Mouse (Mus musculus) ovary, postnatal 36 days (tissue): ENCODE measurements around the gene Gm21883.
"Not testable (repeated sequence)": the region's sequence is repeated elsewhere in the genome, so short reads cannot be mapped to it uniquely, and the experiment has no call there.

Experiments used
- DNase-seq: peaks from one replicate; pipeline ENCODE4 v3.0.0; 2022; ENCODE audit warnings: low spot score, mixed read lengths

Gm21883 gene

DNA sequence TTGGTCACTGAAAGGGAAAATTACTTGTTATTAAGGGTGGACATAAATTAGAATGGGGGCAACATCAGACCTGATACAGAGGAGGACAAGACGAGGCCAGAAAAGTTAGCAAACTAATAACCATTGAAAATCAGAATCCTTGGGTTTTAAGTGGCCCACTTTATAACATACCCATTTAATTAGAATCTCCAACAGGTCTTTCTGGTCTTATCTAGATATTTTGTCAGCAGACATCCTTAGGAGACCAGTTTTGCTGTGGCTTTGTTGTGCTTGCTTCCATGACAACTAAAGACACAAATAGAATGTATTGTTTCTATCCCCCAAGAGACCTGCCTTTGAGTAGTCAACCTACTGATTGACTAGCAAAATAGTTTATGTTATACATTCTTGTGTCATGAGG, at the start of gene Gm21883:
TSS of gene Gm21883 (minus strand) at position 101 of the 400 bp plus-strand sequence.
- DNase-seq = not testable (repeated sequence)

GRCm38 (mm10) chrX:31618820-31619219, 44.7 kb upstream of the Gm21883 start, which contains the start of gene Spin2e:
Gene Spin2e, minus strand, starts transcription at chrX:31618920.
- not testable (repeated sequence) for DNase-seq
